Mouse (Mus musculus): Measurements from ENCODE around the gene Stk32c.

GRCm38 (mm10) chr7:139187277-139187676, 25.8 kb downstream of the Stk32c start:
- TF ChIP-seq EP300 (optimal IDR thresholded peaks at IDR 0.05) (no peak), CTCF (IDR thresholded peaks at IDR 0.05; ENCODE audit: low read depth) (no peak)
